Mouse (Mus musculus) R1 (cell line): ENCODE results near the gene Bnip3.

ENCODE experiments used
- DNase-seq: peaks from one replicate; pipeline ENCODE4 v3.0.0-alpha.2; 2018; ENCODE audit warnings: low read depth, low spot score

Bnip3 gene

DNA sequence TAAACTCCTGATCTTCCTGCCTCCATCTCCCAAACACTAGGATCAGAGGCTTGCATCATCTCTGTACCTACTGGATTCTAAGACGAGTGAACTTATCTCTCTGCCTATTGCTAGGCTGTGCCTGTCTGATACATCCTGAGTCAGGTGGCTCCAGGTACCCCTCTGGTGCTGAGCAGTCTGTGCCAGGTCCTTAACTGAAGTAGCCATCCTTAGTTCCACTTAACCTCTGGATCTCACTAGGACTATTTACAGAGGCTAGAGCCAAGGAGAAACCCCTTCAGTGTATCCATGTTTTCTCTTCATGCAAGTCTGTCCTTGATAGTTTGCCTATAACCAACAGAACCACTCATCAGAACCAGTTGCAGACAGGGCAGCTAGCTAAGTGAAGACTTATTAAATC is 2.9 kb downstream of the Bnip3 start:
- DNase-seq, result no peak

DNA sequence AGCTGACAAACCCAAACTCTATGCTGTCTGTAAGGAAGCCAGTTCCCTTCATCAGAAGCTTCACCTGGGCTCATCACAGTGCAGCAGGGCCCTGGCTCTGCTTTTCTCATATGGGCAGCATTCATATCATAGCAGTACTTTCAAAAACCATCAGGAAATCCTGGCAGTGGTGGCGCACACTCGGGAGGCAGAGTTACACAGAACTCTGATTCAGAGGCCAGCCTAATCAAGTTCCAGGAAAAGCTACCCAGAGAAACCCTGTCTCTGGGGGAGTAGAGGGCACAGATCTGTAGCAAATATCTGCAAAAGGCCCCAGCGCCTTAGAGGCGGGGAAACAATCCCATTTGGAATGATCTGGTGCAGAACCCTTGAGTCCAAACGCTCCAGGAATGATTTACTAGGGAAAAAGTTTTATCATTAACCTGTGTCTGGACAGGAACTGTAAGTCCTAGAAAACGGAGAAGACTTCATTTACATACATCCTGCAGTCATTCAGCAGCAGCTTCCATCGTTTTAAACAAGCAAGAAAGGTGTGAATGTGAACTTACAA is 5.4 kb downstream of the Bnip3 start:
- DNase-seq, result no peak

DNA sequence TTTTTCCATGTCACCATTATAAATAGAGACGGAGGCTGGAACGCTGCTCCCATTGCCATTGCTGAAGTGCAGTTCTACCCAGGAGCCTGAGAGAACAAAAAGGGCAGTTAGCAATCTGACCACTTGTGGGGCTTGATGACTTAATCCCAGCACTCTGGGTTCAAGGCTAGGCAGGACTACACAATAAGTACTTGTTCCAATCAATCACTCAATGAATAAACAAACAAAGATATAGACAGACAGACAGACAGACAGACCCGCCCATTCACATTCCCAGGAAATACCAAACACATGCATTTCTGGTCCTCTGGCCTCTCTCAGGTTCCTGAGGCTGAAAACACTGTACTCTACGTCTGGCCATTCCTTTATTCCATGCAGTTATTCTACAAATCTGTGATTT is 10.6 kb downstream of the Bnip3 start:
- peak; percentile 52 for DNase-seq

DNA sequence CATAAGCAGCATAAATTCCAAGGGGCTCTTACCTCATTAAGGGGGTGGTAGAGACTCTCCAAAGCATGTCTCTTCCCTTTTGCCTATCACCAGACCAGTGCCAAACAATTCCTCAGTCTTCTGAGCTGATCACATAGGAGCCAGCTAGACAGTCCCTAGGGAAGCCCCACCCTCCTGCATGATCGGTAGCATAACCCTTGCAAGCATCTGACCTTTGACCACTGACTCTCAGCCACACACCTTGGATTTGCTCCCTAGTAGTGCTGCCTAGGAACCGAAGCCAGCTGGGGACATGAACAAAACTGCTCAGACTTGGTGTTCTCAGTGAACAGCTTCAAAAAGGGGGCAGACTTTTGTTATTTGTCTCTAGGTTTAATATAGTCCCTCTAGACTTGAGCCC is 11.2 kb downstream of the Bnip3 start:
- no peak for DNase-seq

DNA sequence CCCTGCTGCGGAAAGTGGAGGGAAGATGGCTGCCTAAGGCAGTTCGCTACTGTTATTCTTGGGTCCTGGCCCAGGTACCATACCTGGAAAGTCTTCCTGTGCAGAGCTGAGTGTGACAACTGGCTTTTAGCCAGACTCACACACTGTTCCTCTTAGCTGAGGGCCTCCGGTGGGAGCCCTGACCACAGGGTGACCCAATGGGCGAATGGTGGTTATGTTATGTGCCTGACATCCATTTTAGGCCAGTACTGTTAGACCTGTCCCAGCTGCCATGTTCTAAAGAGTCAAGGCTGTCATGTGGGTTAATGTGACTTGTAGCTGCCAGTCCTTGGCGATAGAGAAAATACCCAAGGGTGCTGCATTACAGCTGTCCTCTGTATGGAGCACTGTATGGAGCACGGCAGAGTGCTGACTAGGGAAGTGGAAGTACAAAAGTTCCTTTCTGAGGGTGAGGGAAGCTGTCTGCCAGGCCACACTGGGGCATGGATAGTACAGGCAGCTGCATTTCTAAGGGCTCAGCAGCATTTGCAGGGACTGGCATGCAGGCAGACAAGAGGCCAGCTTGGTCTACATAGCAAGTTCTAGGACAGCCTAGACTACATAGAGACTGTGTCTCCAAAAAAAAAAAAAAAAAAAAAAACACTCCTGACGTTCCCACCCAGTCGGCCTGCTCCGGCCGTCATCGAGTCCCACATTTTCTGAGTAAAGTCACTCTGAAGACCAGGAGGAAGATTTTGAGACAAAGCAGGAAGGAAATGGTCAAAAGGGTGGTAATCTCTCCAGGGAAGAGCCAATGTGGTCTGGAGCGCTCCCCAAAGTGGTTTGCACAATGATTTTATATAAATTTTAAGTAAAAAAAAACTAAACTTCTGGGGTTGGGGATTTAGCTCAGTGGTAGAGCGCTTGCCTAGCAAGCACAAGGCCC is 23.7 kb downstream of the Bnip3 start:
- no peak for DNase-seq

DNA sequence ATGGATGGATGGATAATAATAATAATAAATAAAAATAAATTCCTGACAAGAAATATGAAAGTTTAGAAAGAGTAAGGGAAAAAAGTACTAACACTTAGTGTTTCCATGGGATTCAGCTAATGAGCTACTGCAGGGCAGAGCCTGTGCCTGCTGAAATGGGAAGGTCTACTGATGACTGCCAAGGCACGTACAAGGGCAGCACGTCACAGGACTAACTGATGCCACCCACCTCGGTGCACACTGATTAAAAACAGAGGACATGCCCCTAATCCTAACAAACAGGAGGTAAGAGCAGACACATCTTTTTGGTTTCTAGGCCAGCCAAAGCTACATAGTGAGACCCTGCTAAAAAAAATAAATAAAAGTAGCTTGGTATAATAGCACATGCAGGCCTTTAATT is 25.6 kb downstream of the Bnip3 start:
- no peak for DNase-seq

DNA sequence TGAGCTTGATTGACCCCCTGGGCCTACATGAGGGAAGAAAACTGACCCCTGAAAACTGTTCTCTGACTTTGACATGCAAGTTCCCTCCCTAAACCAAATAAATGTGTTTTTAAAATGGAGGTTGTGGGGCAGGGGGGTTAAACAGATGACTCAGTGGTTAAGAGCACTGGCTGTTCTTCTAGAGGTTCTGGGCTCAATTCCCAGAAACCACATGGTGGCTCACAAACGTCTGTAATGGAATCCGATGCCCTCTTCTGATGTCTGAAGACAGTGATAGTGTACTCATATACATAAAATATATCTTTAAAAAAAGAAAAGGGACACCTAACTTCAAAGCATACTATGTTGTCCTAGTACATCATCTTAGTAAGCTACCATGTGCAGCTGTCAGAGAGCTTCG is 34.3 kb downstream of the Bnip3 start:
- no peak for DNase-seq

DNA sequence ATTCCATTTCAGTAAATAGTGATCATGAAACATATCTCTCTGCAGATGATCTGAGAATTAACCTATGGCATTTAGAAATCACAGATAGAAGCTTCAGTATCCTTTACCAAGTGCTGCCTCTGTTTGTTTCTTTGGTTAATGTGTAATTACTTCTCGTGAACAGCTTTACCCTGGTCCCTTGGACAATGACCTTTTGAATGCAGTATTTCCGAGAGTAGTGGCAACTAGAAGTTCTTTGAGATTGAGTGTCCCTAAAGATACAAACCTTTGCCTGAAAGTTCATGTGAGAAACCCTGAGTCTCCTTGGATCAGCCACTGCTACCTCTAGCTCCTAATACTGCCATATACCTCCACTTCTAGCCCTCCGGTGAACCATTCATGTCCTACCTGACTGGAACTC is 36.4 kb downstream of the Bnip3 start:
- no peak for DNase-seq

DNA sequence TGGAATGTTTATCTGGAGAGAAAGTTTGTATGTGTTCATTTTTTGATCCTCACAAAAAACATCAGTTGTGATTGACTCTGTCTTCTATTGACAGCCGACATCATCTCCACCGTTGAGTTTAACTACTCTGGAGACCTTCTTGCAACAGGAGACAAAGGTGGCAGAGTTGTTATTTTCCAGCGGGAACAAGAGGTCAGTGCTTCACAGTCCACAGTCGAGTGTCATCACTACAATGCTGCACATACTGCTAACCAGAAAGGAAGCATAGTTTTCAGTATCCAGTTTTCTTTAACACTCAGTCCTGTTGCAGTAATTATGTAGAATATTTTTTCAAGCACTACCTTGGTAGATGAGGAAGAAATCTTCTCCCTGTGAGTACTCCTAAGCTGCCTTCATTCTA is 41.0 kb downstream of the Bnip3 start:
- DNase-seq, result no peak

DNA sequence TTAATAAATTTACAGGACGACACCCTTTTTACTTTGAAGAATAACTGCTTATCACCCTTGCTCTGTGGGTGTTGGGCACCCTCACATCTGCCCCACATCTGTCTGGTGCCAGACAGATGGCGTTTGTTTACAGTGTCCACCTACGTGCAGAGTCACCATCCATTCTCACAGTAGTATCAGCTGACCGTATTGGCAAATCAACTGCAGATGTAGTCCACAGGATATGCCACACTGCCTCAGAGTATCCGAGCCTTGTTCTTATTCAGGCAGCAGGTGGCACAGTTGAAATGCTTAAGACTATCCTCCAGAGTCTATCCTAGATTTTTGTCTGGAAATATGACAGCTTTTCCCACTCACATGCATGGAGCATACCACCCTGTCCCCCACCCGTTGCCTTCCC is 42.0 kb downstream of the Bnip3 start:
- no peak for DNase-seq

DNA sequence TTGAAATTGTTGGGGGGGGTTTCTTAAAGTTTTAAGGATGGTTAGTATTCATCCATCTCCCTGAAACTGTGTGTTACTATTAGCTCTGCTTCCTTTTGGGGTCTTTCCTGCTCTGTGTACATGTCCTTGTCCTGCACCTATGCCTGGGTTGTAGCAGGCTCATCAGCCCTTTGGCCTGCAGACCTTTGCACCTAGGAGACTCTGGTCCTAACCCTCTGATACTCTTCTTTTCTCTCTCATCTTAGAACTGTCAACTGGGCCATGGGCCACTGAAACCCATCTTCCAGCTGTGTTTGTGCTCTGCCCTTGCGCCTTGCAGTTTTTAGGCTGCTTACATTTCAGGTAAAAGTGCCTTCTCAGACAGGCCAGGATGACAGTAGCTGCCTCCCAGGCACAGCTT is 44.5 kb downstream of the Bnip3 start:
- no peak for DNase-seq

DNA sequence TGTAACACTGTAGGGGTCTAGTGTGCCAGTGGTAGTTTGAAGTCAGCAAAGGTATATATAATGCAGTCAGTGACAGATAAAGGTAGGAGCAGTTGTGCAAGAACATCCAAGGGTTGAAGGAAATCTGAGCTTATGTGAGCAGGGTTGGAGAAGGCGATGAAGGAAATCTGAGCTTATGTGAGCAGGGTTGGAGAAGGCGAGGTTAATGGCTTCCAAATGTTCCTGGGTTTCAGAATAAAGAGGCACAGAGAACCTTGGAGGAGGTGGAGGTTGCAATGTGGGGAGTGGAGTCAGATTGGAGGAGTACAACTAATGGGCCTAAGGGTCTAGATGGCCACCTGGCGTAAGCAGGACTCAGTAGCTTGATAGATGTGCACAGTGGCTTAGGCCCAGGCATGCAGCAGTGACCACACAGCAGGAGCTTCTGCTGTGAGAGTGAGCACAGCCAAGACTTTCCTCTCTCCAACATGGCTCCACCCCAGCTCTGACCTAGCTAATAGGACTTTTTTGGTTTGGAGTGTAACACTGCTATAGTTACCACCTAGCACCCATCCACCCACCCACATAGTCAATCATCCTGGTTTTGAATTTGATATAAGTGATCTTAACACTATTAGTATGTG is 45.3 kb downstream of the Bnip3 start:
- no peak for DNase-seq

DNA sequence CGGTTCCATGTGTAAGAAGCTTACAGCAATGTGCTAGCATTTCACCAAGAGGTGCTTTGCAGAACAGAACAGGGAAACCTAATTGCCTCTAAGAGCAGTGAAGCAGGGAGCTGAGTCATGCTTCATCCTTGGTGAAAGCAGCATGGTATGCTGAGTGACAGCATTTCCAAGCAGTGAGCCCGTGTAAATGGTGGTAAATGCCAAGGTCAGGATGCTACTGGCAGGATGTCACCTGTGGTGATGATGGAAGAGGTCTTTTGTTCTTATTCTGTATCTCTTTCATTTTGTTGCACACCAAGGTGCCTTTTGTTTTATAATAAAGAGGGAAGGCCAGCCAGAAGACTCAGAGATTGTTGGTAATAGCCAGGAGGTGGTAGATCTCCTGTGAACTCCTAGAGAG is 52.6 kb downstream of the Bnip3 start:
- DNase-seq, result peak; percentile 99

DNA sequence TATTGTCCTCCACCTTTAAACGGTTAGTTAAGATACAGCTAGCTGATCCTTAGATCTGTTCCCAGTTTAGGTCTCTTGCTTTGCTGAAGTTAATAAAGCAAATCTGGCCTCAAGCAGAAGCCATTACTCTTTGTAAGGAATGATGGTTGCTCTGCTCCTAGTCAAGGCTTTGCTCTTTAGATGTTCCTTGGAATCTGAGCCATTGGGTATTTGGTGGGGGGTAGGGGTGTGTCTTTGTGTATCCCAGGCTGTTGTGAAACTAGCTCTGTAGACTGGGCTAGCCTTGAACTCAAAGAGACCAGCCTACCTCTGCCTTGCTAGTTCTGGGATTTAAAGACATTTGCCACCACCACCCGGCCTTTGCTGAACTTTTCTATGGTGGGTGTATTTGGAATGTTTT is 55.1 kb downstream of the Bnip3 start:
- DNase-seq, result peak; percentile 90

DNA sequence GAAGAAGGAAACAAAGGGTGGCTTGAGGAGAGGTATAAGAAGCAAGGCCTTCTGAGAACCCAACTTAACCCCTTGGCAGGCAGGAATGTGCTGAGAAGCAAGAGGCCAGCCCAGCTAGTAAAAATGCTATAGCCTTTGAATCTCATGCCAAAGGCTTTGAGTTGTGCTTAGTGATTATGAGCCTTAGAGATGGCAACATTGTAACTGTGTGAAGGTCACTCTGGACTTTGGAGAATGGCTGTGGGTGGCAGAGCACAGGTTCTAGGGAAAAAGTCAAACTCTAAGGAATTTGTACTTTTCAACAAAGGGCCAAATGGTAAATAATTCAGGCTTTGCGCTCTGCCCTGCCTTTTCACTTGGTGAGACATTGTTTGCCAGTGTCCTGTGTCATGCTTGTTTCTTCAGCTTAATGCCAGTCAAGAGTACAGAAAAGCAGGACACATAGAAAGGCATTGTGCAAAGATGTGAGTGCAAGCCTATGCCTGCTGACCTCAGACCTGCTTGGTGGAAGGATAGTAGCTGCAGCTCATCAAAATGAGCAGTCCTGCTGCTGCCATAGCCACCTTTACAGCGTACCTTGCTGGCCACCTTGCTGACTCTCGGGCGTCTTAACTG is 55.8 kb downstream of the Bnip3 start:
- no peak for DNase-seq

DNA sequence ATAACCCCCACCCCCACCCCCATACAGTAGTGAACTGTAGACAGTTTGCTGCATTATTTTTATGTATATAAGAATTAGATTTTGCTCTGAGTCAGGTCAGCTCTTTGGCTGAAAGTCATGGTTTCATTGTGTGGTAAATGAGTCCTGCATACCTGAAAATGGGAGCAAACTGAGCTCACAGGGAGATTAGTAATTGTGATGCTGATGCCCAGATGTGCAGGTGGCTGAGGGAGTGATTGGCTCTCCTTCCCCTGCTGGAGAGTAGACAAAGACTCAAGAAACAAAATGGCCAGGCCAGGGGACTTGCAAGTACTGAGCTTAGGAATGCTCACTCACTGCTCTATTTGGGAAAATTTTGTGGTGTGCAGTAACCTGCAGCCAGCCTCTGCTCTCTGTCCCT is 59.2 kb downstream of the Bnip3 start:
- peak; percentile 98 for DNase-seq

DNA sequence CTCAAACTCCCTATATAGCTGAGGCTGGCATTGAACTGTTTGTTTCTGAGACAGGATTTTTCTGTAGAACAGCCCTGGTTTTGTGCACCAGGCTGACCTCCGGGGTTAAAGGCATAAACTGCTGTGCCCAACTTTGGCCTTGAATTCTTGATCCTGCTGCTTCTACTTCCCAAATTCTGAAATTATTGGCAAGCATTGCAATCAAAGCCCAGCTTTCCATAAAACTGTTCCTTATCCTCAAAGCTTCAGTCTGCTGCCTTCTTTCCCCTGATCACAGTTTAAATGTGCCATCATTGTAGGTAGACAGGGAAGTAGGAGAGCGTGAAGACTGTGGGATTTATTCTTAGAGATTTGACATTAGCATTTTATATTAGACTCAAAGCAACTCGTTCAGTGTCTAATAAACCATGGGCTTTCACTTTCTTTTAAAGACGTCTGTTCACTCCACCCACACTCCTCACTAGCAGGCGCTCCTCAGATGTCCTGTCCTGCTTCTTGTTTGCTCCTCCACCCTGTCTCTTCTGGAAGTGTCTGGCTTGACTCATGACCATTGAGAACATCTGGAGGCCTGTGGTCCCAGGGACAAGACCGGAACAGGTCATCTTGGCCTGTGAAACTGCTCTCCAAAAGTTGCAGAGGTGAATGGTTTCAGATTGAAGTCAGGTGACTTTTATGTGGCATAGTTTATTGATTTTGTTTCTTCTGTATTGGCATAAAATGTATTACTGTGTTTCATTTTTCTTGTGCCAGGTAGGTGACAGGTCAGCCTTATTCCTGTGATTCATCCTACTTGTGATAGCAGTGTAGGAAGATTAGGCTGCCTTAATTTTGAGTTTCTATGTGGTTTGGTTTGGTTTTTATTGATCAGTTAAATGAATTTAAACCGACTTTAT is 61.0 kb downstream of the Bnip3 start:
- DNase-seq, result peak; percentile 27

DNA sequence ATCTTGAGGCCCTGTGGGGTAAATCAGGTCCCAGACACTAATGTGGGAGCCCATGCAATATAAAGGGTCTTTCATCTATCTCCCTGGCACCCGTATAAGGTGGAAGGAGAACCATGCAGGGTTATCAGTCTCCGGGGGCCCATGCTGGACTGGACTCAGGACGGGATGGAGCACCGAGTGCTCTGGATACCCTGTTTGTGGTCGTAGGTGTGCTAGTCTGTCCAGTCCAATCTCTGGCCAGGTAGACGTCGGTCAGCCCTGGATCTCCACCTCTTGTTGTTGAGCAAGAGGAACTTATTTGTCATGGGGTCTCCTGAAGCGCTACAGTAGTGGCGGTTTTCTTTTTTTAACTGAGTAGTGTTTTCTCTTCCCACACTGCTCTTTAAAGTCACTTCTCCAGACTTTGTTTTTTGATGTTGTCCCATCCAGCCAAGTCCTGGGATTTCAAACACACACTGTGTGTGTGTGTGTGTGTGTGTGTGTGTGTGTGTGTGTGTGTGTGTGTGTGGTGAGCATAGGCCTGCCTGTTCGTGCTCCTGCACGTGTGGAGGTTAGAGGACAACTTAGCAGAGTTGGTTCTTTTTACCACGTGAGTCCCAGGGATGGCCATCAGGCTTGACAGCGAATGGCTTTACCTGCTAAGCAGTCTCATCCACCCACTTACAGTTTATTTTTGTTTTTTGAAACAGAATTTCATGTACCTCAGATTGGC is 61.8 kb downstream of the Bnip3 start:
- peak; percentile 40 for DNase-seq

DNA sequence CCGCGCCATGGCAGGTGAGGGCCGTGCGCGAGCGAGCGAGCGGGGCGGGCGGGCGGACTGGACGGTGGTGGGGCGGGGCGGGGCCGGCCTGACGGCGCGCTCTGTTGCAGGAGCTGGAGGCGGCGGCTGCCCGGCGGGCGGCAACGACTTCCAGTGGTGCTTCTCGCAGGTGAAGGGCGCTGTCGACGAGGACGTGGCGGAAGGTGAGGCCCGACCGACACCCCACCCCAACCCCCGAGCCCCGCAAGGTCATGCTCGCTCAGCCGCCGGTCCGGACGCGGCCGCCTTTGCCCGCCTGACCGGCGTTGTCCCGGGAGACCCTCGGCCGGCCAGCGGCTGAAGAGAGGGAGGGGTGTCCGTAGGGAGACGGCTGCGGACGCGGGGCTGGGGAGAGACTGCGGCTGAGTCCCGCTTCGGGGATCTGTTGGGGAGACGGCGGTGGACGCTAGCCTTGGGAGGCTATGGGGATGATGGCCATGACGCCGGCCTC is 62.8 kb downstream of the Bnip3 start:
- peak; percentile 37 for DNase-seq

DNA sequence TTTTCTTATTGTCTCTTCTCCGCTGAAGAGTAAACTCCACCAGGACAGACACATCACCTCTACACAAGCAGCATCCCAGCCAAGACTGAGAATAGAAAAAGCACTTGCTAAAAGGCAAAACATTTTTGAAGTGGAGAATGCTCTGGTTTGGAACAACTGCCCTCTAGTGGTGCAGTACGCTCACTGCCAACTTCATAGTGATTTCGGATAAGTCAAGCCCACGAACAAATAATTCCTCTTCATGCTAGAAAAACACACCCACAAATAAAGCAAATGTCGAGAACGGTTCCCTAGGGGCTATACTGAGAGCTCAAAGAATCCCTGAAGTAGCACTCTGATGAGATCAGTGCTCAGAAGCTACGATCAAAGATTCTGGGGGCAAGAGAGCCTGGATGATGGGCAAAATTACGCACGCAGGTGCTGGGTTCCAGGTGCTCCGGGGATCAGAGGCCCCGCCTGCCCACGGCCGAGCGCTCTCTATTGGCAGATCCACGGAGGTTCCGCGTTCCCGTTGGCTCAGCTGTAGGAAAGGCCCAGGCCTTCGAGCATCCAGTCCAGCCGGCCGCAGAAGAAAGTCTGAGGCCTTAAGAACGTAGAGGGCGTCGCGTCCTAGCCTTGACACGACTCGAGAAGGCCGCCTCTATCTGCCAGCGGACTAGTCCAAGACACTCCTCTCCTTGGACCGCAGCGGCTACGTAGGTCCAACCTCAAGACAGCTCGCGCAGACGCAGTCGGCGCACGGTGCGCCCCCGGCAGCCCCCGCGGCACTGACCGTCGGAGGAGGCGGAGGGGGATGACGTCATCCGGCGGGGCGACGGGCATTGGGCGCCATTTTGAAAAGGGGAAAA is 63.6 kb downstream of the Bnip3 start, which contains the start of the genes Ppp2r2d and Mapk1ip1:
Gene Ppp2r2d, plus strand, starts transcription at position 536 of the 848 bp plus-strand sequence.
Gene Mapk1ip1, minus strand, starts transcription at position 730 of the 848 bp plus-strand sequence.
- peak; percentile 95 for DNase-seq
